Mouse (Mus musculus) right cerebral cortex, postnatal 14 days (tissue): ENCODE measurements around the gene Atp6v1a.

Experiments
- DNase-seq: peaks from one replicate; pipeline ENCODE4 v3.0.0; 2022

Gene Atp6v1a

DNA sequence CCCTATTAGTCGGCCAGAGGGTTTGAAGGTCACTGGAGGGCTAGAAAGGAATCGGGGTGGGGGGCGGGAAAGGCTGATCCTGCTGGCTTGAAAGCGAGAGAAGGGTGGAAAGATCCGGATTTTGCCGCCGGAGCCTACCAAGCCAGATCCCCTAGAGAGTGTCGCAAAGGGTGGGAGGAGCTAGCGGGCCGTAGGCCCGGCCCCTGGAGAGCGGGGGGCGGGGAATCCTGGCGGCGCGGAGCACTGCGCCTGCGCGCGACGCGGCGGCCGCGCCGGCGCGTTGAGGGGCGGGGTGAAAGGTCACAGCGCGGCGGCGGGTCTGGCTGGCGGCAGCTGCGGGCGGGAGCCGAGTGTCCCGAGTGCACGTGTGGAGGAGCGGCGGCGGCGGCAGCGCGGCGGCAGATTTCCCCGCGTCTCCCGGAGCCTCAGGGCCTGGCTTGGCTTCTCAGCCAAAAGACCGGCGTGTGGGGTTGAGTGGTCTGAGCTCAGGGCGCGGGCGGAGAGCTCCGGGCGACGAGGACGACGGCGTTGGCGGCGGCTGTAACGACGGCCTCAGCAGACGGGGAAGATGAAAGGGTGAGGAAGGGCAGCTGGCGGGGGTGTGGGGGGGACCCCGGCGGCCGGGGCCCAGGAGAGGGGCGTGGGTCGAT, at the start of gene Atp6v1a, which contains the start of gene Naa50:
Gene Atp6v1a (minus strand): TSS at position 170 of the 650 bp plus-strand sequence.
Gene Naa50 (plus strand): TSS at position 295 of the 650 bp plus-strand sequence.
- DNase-seq = peak; percentile 93

DNA sequence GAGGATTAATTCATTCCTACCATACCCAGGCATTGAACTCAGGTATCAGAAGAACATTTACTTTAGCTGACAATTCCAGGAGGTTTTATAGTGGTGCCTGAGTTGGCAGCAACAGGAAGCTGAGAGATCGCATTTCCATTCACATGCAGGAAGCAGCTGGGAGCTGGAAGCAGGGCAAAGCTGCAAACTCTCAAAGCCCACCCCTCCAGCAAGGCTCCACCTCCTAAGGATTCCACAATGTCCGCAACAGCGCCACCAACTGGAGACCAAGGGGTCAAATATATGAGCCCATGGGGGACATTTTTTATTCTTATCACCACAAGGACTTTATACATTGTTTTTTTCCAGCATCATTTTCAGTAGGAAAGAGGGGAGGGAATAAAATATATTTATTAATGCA, 49.3 kb upstream of the Atp6v1a start:
- DNase-seq = no peak

DNA sequence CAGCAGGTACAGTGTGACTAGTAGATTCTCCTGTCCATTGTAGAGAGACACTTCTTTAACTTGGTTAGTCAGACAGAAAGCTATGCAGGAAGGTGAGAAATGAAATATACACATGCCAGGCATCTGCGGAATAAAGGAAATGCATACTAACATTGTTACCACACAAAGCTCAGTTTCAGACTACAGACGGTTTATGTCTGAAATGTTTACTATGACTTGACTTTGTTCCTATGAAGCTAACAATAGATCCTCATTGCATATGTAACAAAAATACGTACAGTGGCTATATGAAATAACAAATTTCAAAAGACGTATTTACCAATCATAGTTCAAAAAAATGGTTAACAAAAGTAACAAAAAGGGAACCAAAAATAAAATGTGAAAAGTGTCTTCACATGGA, 47.7 kb upstream of the Atp6v1a start:
- no peak for DNase-seq

- no peak for DNase-seq
Observed at GRCm38 (mm10) chr16:44184769-44185168, 45.3 kb upstream of the Atp6v1a start.

- DNase-seq = no peak
Observed at GRCm38 (mm10) chr16:44182597-44182996, 43.1 kb upstream of the Atp6v1a start.

DNA sequence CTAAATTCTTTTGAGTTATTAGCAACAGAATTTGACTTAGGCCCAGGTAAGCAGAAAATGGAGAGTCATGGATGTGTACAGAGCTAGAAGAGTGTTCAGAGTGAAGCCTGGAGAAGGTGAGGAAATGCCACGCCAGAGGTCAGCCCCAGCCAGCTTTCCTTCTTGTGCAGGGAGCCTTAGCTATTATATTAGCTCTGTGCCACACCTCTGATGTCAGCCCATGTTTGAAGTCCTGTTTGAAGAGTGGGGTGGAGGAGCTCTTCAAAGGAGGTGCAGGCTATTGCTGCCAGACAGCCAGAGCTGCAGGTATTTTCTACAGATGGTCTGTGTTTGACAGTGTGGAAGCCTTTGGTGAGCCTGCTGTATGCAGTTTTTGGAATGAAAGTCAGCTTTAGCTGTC, 39.0 kb upstream of the Atp6v1a start:
- no peak for DNase-seq

- DNase-seq = no peak
Observed at GRCm38 (mm10) chr16:44176511-44176910, 37.0 kb upstream of the Atp6v1a start.

DNA sequence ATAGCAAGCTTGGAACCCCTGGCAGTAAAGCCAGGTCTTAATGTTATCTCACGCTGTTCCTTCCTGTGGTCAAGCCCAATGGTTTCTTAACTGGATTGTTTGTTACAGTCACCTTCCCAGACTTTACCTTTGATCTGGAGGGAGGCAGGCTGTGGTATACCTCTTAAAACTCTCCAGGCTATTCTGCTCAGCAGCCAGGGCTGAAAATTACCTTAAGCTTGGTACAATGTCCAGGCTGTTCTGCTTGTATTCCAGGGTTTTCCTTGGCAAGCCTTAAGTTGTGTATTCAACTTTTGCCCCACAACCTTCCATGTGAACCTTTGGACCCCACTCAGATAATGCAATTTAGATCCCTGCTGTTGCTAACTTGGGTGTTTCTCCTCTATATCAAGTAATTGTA, 35.5 kb upstream of the Atp6v1a start:
- DNase-seq = no peak

DNA sequence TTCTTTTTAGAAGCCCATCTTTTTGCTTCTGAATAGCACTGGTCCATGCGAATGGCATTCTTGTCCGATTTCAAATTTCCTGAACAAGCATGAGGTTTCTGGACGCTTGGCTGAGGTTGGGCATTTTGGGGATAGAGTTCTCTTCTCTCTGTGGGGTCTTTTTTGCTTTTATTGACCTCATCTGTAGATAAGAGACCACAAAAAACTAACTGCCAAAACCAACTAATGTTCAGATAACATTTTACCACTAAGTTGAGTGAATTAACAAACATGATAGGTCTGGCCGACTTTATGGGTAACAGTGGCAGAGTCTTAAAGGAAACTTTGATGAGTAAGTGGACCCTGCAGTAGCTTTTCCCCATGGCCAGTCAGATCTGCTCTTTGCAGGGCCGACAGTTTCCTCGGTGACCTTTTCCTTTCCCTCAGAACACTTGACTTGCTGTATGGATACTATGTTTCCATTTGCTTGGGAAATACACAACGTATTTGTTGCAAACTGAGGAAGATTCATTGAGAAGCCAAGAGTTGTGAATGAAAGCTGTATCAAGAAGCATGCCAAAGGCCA, 34.5 kb upstream of the Atp6v1a start:
- DNase-seq = no peak

GRCm38 (mm10) chr16:44173155-44173941, 33.8 kb upstream of the Atp6v1a start, which contains the start of gene Usf3:
Usf3 (plus strand) TSS chr16:44173246.
- DNase-seq = peak; percentile 44

DNA sequence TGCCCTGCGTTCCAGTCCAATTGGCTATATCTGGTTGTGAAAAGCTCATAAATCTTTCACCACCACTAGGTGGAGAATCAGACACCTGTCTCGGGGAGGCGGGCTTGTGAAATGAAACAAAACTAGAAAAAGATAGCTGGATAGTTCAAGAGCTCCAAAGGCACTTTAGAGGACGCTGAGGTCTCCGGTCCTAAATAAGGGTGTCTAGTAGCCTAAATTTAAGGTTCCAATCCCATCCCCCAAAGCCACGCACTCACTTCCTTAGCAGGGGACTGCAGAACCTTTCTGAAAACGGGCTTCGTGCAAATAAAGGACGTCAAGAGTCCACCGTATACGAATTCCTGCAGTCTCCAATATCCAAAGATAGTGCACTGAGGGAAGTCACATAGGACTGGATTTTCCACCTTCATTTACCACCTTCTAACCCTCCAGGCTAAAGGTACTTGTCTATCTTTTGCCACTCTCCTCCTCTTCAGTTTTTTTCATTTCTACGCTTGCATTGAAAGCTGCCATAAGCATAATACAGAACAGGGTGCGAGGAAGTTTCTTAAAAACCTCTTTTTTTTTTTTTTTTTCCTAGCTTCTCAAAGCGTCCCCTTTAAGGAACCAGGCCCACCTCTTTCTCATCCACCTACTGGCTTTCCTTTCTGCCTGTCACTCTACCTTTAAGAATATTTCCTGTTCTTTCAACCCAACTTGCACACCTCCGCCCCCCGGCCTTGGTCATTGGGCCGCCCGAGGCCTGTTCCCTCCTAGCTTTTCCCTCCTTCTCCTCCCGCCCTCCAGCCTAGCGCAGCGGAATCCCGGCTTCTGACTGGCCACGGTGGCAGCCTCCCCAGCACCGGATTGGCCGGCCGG, 33.0 kb upstream of the Atp6v1a start:
- DNase-seq = peak; percentile 98

GRCm38 (mm10) chr16:44168990-44169389, 29.5 kb upstream of the Atp6v1a start:
- no peak for DNase-seq

- DNase-seq = no peak
Observed at GRCm38 (mm10) chr16:44165182-44165581, 25.7 kb upstream of the Atp6v1a start.

GRCm38 (mm10) chr16:44163831-44164230, 24.3 kb upstream of the Atp6v1a start:
- DNase-seq = no peak

DNA sequence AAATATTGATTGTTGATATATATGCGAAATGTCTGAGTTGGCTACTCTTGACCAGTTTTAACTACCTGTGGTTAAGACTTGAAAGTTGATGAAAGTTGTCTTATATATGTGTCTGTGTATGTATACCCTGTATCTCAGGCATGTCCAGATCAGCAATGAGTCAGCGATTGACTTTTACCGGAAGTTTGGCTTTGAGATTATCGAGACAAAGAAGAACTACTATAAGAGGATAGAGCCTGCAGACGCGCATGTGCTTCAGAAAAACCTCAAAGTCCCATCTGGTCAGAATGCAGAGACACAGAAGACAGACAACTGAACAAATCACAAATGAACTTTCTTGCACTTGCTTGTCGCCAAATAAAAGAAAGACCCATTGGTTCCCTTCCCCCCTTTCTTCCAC, 19.8 kb upstream of the Atp6v1a start:
- no peak for DNase-seq

GRCm38 (mm10) chr16:44154497-44155057, 15.1 kb upstream of the Atp6v1a start:
- no peak for DNase-seq

- no peak for DNase-seq
Observed at GRCm38 (mm10) chr16:44149002-44149767, 9.7 kb upstream of the Atp6v1a start.

- DNase-seq = no peak
Observed at GRCm38 (mm10) chr16:44141483-44141882, 2.0 kb upstream of the Atp6v1a start.

DNA sequence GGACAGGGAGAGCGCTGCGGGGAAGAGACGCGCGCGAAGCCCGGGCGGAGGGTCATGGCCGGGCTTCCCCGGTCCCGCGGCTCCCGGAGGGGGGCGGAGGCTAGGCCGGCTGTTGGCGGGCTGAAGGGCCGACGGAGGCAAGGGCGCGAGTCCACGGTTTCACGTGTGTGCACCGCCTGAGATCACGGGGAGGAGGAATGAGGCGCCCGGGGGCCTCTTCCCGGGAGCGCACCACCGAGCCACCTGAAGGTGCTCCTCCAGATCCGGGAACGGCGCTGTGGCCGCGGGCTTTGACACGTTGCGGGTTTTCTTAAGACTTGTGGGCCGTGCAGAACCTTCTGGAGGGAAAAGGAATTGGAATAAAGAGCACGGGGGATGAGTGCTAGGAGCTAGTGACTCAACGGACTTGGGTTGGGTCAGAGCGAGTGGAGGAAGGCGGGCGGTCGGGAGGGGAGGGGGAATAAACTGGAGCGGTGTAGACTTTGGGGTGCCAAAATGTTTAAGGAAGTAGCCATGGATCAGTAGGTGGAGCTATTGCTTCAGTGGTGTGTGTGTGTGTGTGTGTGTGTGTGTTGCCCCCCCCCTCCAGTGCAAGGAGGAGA, 782 bp upstream of the Atp6v1a start:
- DNase-seq = peak; percentile 63

- DNase-seq = peak; percentile 81
Observed at GRCm38 (mm10) chr16:44138979-44139535, 448 bp downstream of the Atp6v1a start.

GRCm38 (mm10) chr16:44138377-44138978, 1.0 kb downstream of the Atp6v1a start:
- peak; percentile 15 for DNase-seq
